Mouse (Mus musculus) stomach, postnatal 0 days (tissue): ENCODE results near the gene Eps8l2.

Experiments used
- CTCF ChIP-seq: IDR thresholded peaks from 2 replicates; pipeline ENCODE4 v1.5.1; 2016; ENCODE audit warnings: antibody characterized with exemption, low read depth, mild to moderate bottlenecking, moderate library complexity
- EP300 ChIP-seq: optimal IDR thresholded peaks from 2 replicates; pipeline ENCODE3; 2016; ENCODE audit warnings: antibody characterized with exemption

DNA sequence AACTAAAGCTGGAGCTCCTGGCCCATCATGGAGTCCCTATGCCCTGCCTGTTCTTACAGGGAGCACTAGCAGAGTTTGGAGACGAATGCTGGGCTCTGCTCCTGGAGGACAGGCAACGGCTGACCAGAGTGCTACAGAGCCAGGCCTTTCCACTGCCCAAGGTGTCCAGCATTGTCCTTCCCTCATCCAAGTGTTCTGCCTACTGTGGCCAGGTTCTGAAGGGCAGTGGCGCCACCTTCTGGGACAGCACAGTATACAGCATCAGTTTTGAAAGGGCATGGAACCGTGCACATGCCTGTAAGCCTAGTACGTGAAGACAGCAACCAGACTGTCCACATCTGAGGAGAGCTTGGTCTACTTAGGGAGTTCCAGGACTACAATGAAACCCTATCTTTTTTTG, 64.6 kb downstream of the Eps8l2 start:
- peak; percentile 93 for TF ChIP-seq CTCF
- no peak for TF ChIP-seq EP300
